Mouse (Mus musculus) left cerebral cortex, adult 2 months (tissue): Measurements from ENCODE around the gene Dido1. TPM values are rescaled to one million over a fixed set of nuclear protein-coding genes. Genes with fewer than 3 reads are reported as not detected.

Experiments used
- DNase-seq, 2 experiments: peaks; one replicate each; pipeline ENCODE4 v3.0.0; 2021 to 2022; ENCODE audit warnings: low spot score in 2 of 2, mixed read lengths in 1 of 2; ENCODE audit errors: extremely low spot score in 1 of 2
- H3K27ac ChIP-seq: fragments of 200-600 bp; 2 replicates; pipeline ENCODE4 v1.8.1; 2022
- H3K4me3 ChIP-seq: fragments of 200-600 bp; 2 replicates; pipeline ENCODE4 v1.8.1; 2022
- CTCF ChIP-seq: fragments of 200-600 bp; IDR thresholded peaks from 2 replicates; pipeline ENCODE4 v1.8.1; 2022; ENCODE audit warnings: antibody characterized with exemption, mild to moderate bottlenecking, moderate library complexity
- intact Hi-C: fragments of 180-260 bp; cut with DNase I; formaldehyde crosslinking; loops from one replicate; pipeline ENCODE4 v1.15.1; 2025
- long read RNA-seq, 2 experiments: library from polyadenylated mRNA; stranded (forward); transcript quantifications; one replicate each; pipeline ENCODE4 v2.0.0; 2021; ENCODE audit warnings: borderline mapping rate in 2 of 2
- total RNA-seq, 2 experiments: library from RNA; stranded (reverse); gene quantifications; 2 replicates each; pipeline ENCODE4 v1.2.3; 2021

The Dido1 gene
- total RNA-seq = 10 to 100 TPM; 59.5 to 60.2 TPM
- long read RNA-seq, experiment 1, full-length matches to known transcripts = 8 of 34 reads
- long read RNA-seq, experiment 1, partial matches to known transcripts = 18 of 34 reads
- long read RNA-seq, experiment 1, other reads (novel, unspliced or antisense) = 8 of 34 reads
- long read RNA-seq, experiment 2, full-length matches to known transcripts = 6 of 25 reads
- long read RNA-seq, experiment 2, partial matches to known transcripts = 2 of 25 reads
- long read RNA-seq, experiment 2, other reads (novel, unspliced or antisense) = 17 of 25 reads

- intact Hi-C loops = loop anchor here (1.0 kb wide), 1 partner anchor 8 kb away; no protein-coding TSS in a partner anchor
- TF ChIP-seq CTCF = no peak
- peak; percentile 97 for DNase-seq
- Histone ChIP-seq H3K4me3 (peak within 1 kb of the TSS; percentile 94), H3K27ac (peak within 1 kb of the TSS; percentile 91)
Observed at GRCm38 (mm10) chr2:180709923-180710272, at the start of gene Dido1, which contains the start of gene Gid8. Dido1 (minus strand) TSS chr2:180709999. Gid8 (plus strand) TSS chr2:180710117.

GRCm38 (mm10) chr2:180758513-180759263, 48.9 kb upstream of the Dido1 start:
- no peak overlapping the region for H3K27ac ChIP-seq
- no peak overlapping the region for H3K4me3 ChIP-seq
- DNase-seq = no peak
- no peak for TF ChIP-seq CTCF
- intact Hi-C loops = loop anchor here (10.0 kb wide), 1 partner anchor 474 kb away; the partner anchor contains the start of gene Rbbp8nl

GRCm38 (mm10) chr2:180756786-180757185, 47.0 kb upstream of the Dido1 start:
- no peak for DNase-seq
- Histone ChIP-seq H3K4me3 (no peak overlapping the region), H3K27ac (no peak overlapping the region)
- intact Hi-C loops = loop anchor here (10.0 kb wide), 1 partner anchor 472 kb away; the partner anchor contains the start of gene Rbbp8nl
- TF ChIP-seq CTCF = no peak

- Histone ChIP-seq H3K4me3 (no peak overlapping the region), H3K27ac (no peak overlapping the region)
- TF ChIP-seq CTCF = no peak
- DNase-seq = no peak
- intact Hi-C loops = loop anchor here (10.0 kb wide), 1 partner anchor 471 kb away; the partner anchor contains the start of gene Rbbp8nl
Observed at GRCm38 (mm10) chr2:180755896-180756295, 46.1 kb upstream of the Dido1 start.

GRCm38 (mm10) chr2:180754976-180755688, 45.3 kb upstream of the Dido1 start:
- TF ChIP-seq CTCF = no peak
- H3K4me3 ChIP-seq = no peak overlapping the region
- H3K27ac ChIP-seq = no peak overlapping the region
- no peak for DNase-seq
- intact Hi-C loops = loop anchor here (10.0 kb wide), 1 partner anchor 470 kb away; the partner anchor contains the start of gene Rbbp8nl

- Histone ChIP-seq H3K4me3 (no peak overlapping the region), H3K27ac (no peak overlapping the region)
- no peak for TF ChIP-seq CTCF
- intact Hi-C loops = loop anchor here (5.0 to 10.0 kb wide), 2 partner anchors 92 to 274 kb away; no protein-coding TSS in a partner anchor
- no peak for DNase-seq
Observed at GRCm38 (mm10) chr2:180748904-180749303, 39.1 kb upstream of the Dido1 start.

GRCm38 (mm10) chr2:180746569-180747192, 36.9 kb upstream of the Dido1 start:
- intact Hi-C loops = loop anchor here (5.0 to 10.0 kb wide), 2 partner anchors 89 to 272 kb away; no protein-coding TSS in a partner anchor
- DNase-seq = no peak
- no peak overlapping the region for H3K27ac ChIP-seq
- no peak for TF ChIP-seq CTCF
- H3K4me3 ChIP-seq = no peak overlapping the region

GRCm38 (mm10) chr2:180745248-180745927, 35.6 kb upstream of the Dido1 start:
- DNase-seq = peak; percentile 82 to 89
- Histone ChIP-seq H3K27ac (no peak overlapping the region), H3K4me3 (no peak overlapping the region)
- intact Hi-C loops = loop anchor here (1.0 to 10.0 kb wide), 5 partner anchors 34 to 271 kb away; no protein-coding TSS in a partner anchor
- TF ChIP-seq CTCF = peak; percentile 100

GRCm38 (mm10) chr2:180743321-180743720, 33.5 kb upstream of the Dido1 start:
- intact Hi-C loops = loop anchor here (10.0 kb wide), 1 partner anchor 269 kb away; no protein-coding TSS in a partner anchor
- no peak for DNase-seq
- no peak overlapping the region for H3K27ac ChIP-seq
- TF ChIP-seq CTCF = no peak
- H3K4me3 ChIP-seq = no peak overlapping the region

GRCm38 (mm10) chr2:180742820-180743219, 33.0 kb upstream of the Dido1 start:
- Histone ChIP-seq H3K27ac (no peak overlapping the region), H3K4me3 (no peak overlapping the region)
- no peak for TF ChIP-seq CTCF
- DNase-seq = no peak
- intact Hi-C loops = loop anchor here (10.0 kb wide), 1 partner anchor 268 kb away; no protein-coding TSS in a partner anchor

GRCm38 (mm10) chr2:180741421-180741820, 31.6 kb upstream of the Dido1 start:
- intact Hi-C loops = loop anchor here (10.0 kb wide), 1 partner anchor 267 kb away; no protein-coding TSS in a partner anchor
- H3K4me3 ChIP-seq = no peak overlapping the region
- no peak for DNase-seq

More at GRCm38 (mm10) chr2:180741421-180741820, 31.6 kb upstream of the Dido1 start:
- no peak for TF ChIP-seq CTCF
- H3K27ac ChIP-seq = no peak overlapping the region
